Mouse (Mus musculus) yolk sac, embryonic 10.5 days (tissue): Measurements from ENCODE around the gene Hs6st3.
"Not testable (repeated sequence)": the region's sequence is repeated elsewhere in the genome, so short reads cannot be mapped to it uniquely, and the experiment has no call there.

Experiments
- DNase-seq: peaks from one replicate; pipeline ENCODE4 v3.0.0-alpha.2; 2017; ENCODE audit warnings: low spot score

Gene Hs6st3

DNA sequence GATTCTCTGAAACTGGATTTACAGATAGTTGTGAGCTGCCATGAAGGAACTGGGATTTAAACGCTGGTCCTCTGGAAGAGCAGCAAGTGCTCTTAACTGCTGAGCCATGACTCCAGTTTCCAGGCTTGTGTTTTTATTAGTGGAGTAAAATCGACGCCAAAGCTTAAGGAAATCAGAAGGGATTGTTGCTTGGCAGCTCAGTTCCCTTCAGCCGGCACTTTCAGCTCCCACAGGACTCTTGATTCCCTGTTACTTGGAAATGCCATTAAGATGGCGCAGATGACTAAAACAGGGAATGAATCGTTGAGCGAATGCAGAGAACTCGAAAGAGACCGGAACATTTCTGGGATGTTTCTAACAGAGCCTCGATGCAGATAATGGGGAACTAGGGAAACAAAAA is 112.2 kb downstream of the Hs6st3 start:
- DNase-seq = no peak

DNA sequence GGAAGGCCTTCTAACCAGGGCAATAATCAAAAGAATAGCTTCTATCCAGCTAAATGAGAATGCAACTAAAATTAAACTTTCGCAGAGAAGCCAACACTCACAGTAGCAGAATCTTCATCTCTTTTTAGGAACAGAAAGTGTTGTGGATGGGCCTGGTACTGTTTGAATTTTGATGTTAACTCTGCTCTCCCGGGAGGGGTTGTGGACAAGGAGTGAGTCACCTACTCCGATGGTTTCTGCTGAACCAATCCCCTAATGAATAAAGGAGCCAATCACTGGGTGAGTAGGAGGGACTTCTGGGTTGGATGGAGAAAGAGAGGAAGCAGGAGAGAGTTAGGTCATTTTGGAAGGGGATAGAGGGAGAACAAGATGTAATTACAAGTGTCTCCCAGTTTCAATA is 117.3 kb downstream of the Hs6st3 start:
- no peak for DNase-seq

DNA sequence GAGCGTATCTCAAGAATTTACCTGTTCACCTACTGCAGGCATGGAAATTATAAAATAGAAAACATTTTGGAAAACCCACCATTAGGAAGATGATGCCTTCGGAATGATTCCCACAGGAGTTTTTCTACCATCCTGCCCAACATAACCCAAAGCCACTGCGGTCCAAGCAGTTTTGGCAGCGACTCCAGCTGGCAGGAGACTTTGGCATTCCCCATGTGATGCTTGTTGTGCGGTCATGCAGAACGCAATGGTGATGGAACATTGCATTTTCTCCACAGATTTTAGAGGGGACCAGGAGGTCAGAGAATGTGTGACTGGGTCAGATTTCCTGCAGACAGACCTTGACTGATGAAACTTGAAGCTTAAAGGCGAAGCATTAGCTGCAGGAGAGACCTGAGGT is 118.9 kb downstream of the Hs6st3 start:
- no peak for DNase-seq

DNA sequence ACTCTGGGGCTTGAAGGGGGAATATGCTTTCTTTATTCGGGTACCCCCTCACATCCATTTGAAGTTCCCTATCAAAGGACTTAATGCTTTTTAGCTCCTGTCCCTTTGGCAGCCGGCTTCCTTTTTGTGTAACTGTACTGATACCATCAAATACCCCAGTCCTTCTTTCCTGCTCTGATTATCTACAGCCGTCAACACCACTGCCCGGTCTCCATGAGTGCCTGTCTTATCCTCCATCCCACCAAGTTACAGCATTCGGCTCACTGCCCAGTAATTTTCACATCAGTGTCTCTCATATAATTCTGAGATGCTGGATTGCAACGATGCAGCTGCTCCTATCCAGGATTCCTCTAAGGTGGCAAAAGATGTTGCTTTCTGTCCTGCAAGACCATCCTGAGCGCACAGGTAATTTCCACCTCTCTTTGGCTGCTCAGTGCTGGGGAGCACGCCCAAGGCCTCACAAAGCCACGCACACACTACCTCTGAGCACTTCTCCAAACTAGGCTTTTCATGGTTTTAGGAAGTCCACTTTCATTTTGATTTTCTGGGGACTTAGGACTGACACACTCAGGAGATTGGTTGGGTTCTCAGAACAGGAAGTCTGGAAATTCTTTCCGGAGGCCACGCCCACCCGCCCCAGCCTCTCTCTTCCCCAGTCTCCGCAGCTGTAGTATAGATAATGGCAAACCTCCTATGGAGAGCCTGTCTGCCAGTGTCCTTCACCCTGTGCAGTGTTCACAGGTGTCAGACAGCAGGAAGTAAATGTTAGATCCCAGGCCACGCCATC is 122.2 kb downstream of the Hs6st3 start:
- peak; percentile 11 for DNase-seq

- no peak for DNase-seq
Measured at GRCm38 (mm10) chr14:119266334-119266733, 128.2 kb downstream of the Hs6st3 start.

- DNase-seq = no peak
Measured at GRCm38 (mm10) chr14:119273088-119273487, 134.9 kb downstream of the Hs6st3 start.

DNA sequence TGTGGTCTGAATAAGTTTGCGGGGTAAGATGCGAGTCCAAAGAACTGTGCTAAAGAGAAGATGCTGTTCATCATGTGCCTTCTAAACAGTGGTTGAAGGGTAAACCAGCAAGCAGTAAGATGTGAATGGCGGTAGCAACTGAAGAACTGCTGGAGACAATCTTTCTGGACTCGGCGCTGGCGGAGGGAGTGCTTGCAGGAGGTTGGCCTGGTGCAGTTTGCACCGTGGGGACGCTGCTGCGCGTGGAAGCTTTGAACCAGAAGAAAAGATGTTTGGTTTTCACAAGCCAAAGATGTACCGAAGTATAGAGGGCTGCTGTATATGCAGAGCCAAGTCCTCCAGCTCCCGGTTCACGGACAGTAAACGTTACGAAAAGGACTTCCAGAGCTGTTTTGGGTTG is 140.0 kb downstream of the Hs6st3 start:
- DNase-seq = not testable (repeated sequence)

- DNase-seq = no peak
Measured at GRCm38 (mm10) chr14:119283951-119284350, 145.8 kb downstream of the Hs6st3 start.

- no peak for DNase-seq
Measured at GRCm38 (mm10) chr14:119289668-119290067, 151.5 kb downstream of the Hs6st3 start.

GRCm38 (mm10) chr14:119294071-119294470 is 155.9 kb downstream of the Hs6st3 start:
- no peak for DNase-seq

DNA sequence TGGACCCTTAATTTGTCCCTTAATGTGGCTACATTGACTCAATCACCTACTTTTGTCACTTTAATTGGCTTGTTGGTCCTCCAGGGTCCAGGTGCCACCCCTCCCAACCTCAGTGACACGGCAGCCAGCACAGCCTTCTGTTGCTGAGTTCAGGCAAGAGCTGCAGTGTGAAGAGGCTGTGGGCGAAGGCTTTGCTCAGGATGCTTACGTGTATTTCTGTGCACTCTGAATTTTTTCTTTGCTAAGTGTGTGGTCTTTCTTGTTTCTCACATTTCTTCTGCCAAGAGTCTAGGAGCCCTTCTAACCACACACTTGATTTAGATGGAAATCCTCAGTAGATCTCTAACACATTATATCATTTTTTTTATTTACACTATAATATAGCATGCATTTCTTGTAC is 168.3 kb downstream of the Hs6st3 start:
- no peak for DNase-seq

- no peak for DNase-seq
Measured at GRCm38 (mm10) chr14:119318379-119318778, 180.2 kb downstream of the Hs6st3 start.

DNA sequence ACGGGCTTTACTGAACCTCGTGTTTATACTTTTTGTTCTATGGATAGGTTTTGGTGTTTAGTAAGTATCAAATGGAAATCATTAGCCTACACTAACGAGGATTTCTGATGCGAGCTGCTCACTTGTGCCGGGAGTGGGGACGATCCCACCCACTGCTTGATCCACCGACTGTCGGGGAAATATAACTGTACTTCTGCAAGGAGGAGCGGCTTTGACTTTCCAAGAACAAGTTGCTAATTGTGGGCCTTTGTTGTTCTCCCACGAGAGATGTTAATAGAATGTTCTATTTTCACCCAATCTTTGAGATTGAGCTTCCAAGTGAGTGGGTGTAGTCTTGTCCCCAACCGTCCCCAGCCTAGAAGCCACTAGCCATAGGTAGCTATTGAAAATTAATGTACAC is 209.1 kb downstream of the Hs6st3 start:
- no peak for DNase-seq

DNA sequence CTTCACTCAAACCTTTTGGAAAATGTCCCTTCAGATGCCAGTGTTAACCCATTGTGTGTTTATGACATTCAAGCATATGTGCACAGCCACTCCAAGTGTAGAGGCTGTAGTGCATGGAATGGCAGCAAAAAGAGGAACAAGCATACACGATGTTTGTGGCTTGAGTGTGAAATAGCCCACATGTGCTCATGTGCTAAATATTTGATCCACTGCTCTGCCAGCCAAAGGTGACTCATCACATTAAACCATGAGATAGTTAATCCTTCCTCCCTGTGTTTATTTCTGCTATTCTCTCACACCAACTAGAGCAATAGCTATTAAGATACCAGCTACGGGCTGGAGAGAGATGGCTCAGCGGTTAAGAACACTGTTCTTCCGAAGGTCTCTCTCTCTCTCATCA is 223.3 kb downstream of the Hs6st3 start:
- no peak for DNase-seq

DNA sequence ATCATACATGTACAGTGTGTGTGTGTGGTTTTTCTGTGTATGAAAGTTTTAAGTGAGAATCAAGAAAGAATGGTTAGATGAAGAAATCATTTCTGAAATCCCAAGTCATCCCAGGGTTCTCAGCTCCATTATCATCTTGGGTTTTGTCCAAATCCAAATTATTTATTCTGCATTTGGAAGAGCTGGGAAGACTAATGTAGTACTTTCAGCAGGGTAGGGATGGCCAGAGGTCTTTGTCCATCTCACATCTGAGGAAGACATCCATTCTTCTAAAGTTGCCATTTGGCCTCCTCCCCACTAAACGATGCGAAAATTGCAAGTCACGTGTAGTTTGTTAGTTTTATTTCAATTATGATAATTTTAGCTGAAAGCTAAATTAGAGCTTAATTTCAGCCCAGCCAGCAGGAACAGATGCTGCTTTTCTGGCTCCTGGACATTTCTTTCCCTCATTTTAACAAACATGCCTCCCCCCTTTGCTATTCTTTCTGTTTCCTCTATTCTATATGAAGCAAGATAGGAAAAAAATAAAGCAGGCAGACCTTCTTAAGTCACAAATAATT is 229.8 kb downstream of the Hs6st3 start:
- DNase-seq = no peak

DNA sequence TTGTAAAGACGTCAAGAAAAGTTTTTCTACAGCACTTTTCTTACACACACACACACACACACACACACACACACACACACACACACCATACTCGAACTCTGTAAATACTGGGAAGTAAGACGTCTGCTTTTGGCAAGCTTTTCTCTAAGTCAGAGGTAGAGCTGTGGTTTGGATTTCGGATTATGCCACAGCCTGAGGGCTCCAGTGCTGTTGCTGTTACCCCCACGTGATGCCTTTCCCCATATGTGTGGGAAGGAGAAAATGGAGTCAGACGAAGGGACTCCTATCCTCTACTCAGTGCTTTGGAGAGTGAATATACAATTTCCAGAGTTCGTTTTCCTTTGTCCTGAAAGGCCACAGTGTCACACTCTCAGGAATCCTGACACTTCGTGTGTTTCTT is 231.1 kb downstream of the Hs6st3 start:
- DNase-seq = no peak

- no peak for DNase-seq
Measured at GRCm38 (mm10) chr14:119370013-119370412, 231.9 kb downstream of the Hs6st3 start.

- no peak for DNase-seq
Measured at GRCm38 (mm10) chr14:119379303-119379702, 241.2 kb downstream of the Hs6st3 start.

- DNase-seq = no peak
Measured at GRCm38 (mm10) chr14:119401618-119402017, 263.5 kb downstream of the Hs6st3 start.

GRCm38 (mm10) chr14:119409334-119410050 is 271.4 kb downstream of the Hs6st3 start:
- no peak for DNase-seq

DNA sequence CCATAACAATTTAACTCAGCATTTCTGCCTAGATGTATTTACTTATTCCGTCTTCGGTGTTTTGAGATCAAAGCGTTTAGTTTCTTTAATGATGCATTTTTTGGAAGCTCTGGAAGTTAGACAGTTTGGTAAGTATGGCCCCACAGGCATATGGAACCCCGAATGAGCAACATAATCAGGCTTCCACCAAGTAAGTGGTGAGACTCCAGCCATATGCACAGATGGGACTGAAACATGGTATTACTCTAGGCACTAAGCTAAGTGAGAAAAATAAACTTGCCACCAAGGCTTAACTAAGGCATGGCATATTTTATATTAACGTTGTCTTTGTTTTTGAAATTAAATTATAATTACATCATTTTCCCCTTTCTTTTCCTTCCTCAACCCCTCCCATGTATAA is 284.8 kb downstream of the Hs6st3 start:
- no peak for DNase-seq

GRCm38 (mm10) chr14:119450471-119450870 is 312.3 kb downstream of the Hs6st3 start:
- DNase-seq = no peak

GRCm38 (mm10) chr14:119451594-119451993 is 313.5 kb downstream of the Hs6st3 start:
- DNase-seq = no peak
